Mouse (Mus musculus) heart, postnatal 0 days (tissue): Measurements from ENCODE around the gene Klhl8.

Experiments used
- CTCF ChIP-seq: IDR thresholded peaks from 2 replicates; pipeline ENCODE4 v1.5.1; 2016; ENCODE audit warnings: antibody characterized with exemption, control low read depth, low read depth
- EP300 ChIP-seq: IDR thresholded peaks from 2 replicates; pipeline ENCODE4 v1.6.1; 2016; ENCODE audit warnings: antibody characterized with exemption, low read depth

DNA sequence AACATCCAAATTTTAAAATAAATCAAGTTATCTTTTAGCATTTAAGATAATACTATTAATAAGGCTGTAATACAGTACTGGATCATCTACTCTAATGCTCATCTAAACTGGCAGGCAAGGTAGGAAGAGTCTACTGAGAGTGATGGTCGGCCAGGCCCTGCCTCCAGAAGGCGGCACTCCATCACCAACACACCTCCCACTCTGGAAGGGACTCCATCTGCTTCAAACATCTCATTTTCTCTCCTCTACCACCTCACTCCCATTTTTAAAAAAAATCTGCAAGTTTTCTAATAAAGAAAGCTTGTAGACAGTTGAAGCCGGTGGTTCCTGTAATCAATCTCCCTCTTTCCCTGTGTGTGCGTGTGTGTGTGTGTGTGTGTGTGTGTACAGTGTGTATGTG lies 3.2 kb downstream of the Klhl8 start:
- TF ChIP-seq CTCF (no peak), EP300 (no peak)
